Mouse (Mus musculus): Measurements from ENCODE around the gene Lman1l.

DNA sequence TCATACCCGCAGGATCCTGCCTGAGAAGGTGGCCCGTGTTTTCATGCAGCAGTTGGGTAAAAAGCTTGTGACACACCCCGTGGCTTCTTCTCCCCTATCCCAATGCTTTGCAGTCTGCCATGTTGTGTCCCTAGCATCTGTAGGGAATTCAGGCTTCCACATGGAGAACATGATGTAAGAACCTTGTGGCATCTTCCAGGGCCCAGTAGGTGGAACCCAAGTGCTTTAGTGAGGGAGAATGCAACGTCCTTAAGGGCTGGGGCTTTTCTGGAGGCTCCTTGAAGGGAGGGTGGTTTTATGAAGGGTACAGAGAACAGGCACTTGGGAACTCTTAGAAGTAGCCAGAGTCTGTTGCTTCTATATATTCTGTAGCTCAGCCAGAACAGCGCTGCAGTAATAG, 29.8 kb downstream of the Lman1l start:
- TF ChIP-seq CTCF (IDR thresholded peaks at IDR 0.05; ENCODE audit: control insufficient read depth, insufficient read depth, low read length) (no peak), POLR2A (IDR thresholded peaks at IDR 0.05; ENCODE audit: borderline replicate concordance, control insufficient read depth, low read depth, low read length) (no peak)
